Mouse (Mus musculus) CH12.LX (cell line): ENCODE data around the gene Slc22a5.
A peak's percentile ranks its signal among the peaks of the same experiment; 100 is the strongest.

Experiments
- CHD2 ChIP-seq: IDR thresholded peaks from 2 replicates; pipeline ENCODE4 v1.6.1; 2011; ENCODE audit warnings: low read length, improper control_type of control experiment
- CTCF ChIP-seq, 2 experiments: IDR thresholded peaks in 1 of 2; conservative IDR thresholded peaks in 1 of 2; 2 replicates each; pipeline ENCODE4 v1.5.1; 2011 to 2012; ENCODE audit warnings: low read depth in 2 of 2, low read length in 2 of 2, improper control_type of control experiment in 1 of 2, inconsistent platforms in 1 of 2, mild to moderate bottlenecking in 1 of 2, moderate library complexity in 1 of 2
- ETS1 ChIP-seq: conservative IDR thresholded peaks from 2 replicates; pipeline ENCODE4 v1.6.1; 2012; ENCODE audit warnings: low read depth, mild to moderate bottlenecking, inconsistent platforms, low read length, improper control_type of control experiment, moderate library complexity
- GABPA ChIP-seq: IDR thresholded peaks from 2 replicates; pipeline ENCODE4 v1.6.1; 2012; ENCODE audit warnings: low read depth, low read length, improper control_type of control experiment, inconsistent platforms; ENCODE audit not compliant: insufficient replicate concordance
- JUN ChIP-seq: IDR thresholded peaks from 2 replicates; pipeline ENCODE4 v1.6.1; 2011; ENCODE audit warnings: low read depth, mild to moderate bottlenecking, low read length, improper control_type of control experiment, moderate library complexity; ENCODE audit not compliant: insufficient read depth
- MAFK ChIP-seq: IDR thresholded peaks from 2 replicates; pipeline ENCODE4 v1.6.1; 2011; ENCODE audit warnings: low read length, improper control_type of control experiment; ENCODE audit not compliant: insufficient replicate concordance
- MYC ChIP-seq: IDR thresholded peaks from 2 replicates; pipeline ENCODE4 v1.6.1; 2011; ENCODE audit warnings: low read depth, mild to moderate bottlenecking, improper control_type of control experiment, low read length
- NRF1 ChIP-seq: IDR thresholded peaks from 2 replicates; pipeline ENCODE4 v1.6.1; 2014; ENCODE audit warnings: low read depth, mild to moderate bottlenecking, inconsistent platforms, low read length, improper control_type of control experiment, moderate library complexity
- TCF12 ChIP-seq: IDR thresholded peaks from 2 replicates; pipeline ENCODE4 v1.6.1; 2014; ENCODE audit warnings: low read depth, mild to moderate bottlenecking, inconsistent platforms, low read length, improper control_type of control experiment
- UBTF ChIP-seq: IDR thresholded peaks from 2 replicates; pipeline ENCODE4 v1.6.1; 2012; ENCODE audit warnings: low read depth, mild to moderate bottlenecking, inconsistent platforms, low read length, improper control_type of control experiment, moderate library complexity
- USF1 ChIP-seq: IDR thresholded peaks from 2 replicates; pipeline ENCODE4 v1.6.1; 2014; ENCODE audit warnings: low read depth, mild to moderate bottlenecking, inconsistent platforms, low read length, improper control_type of control experiment
- ZC3H11A ChIP-seq: IDR thresholded peaks from 2 replicates; pipeline ENCODE4 v1.6.1; 2012; ENCODE audit warnings: low read depth, mild to moderate bottlenecking, inconsistent platforms, low read length, improper control_type of control experiment
- ZNF384 ChIP-seq: IDR thresholded peaks from 2 replicates; pipeline ENCODE4 v1.6.1; 2012; ENCODE audit warnings: low read depth, low read length, improper control_type of control experiment, inconsistent platforms

GRCm38 (mm10) chr11:53814810-53815209 lies 76.7 kb downstream of the Slc22a5 start:
- TF ChIP-seq ZNF384, result peak; percentile 67
- no peak for TF ChIP-seq USF1
- peak; percentile 76; the same call in 1 of the 2 replicates for TF ChIP-seq CHD2
- no peak for TF ChIP-seq CTCF (conservative IDR thresholded peaks at IDR 0.05 in 1 of 2, IDR thresholded peaks at IDR 0.05 in 1 of 2; ENCODE audit: low read depth in 2 of 2, low read length in 2 of 2)
- no peak for TF ChIP-seq GABPA
- TF ChIP-seq NRF1, result no peak
- no peak for TF ChIP-seq ZC3H11A
- TF ChIP-seq MYC, result peak; percentile 78; the same call in 1 of the 2 replicates
- TF ChIP-seq TCF12, result peak; percentile 83
- peak; percentile 87 for TF ChIP-seq ETS1
- peak; percentile 100 for TF ChIP-seq JUN
- no peak for TF ChIP-seq UBTF
- peak; percentile 68 for TF ChIP-seq MAFK
